Mouse (Mus musculus) testis, postnatal 10 days (tissue): ENCODE results near the gene Tada1.

Experiments used
- DNase-seq: peaks from one replicate; pipeline ENCODE4 v3.0.0; 2021; ENCODE audit warnings: low spot score

Gene Tada1

GRCm38 (mm10) chr1:166379013-166379629, at the start of gene Tada1:
Gene Tada1, plus strand, starts transcription at chr1:166379097.
- peak; percentile 94 for DNase-seq

- DNase-seq = no peak
Observed at GRCm38 (mm10) chr1:166330752-166331151, 48.1 kb upstream of the Tada1 start.

- no peak for DNase-seq
Observed at GRCm38 (mm10) chr1:166339110-166339509, 39.8 kb upstream of the Tada1 start.

GRCm38 (mm10) chr1:166342060-166342459, 36.8 kb upstream of the Tada1 start:
- DNase-seq = no peak

GRCm38 (mm10) chr1:166342539-166342938, 36.4 kb upstream of the Tada1 start:
- no peak for DNase-seq

- DNase-seq = no peak
Observed at GRCm38 (mm10) chr1:166343586-166343985, 35.3 kb upstream of the Tada1 start.

GRCm38 (mm10) chr1:166344300-166345077, 34.4 kb upstream of the Tada1 start:
- DNase-seq = no peak

GRCm38 (mm10) chr1:166345602-166346001, 33.3 kb upstream of the Tada1 start:
- DNase-seq = no peak

GRCm38 (mm10) chr1:166346906-166347305, 32.0 kb upstream of the Tada1 start:
- no peak for DNase-seq

GRCm38 (mm10) chr1:166349341-166349740, 29.6 kb upstream of the Tada1 start:
- no peak for DNase-seq

- DNase-seq = no peak
Observed at GRCm38 (mm10) chr1:166349751-166350150, 29.1 kb upstream of the Tada1 start.

- peak; percentile 95 for DNase-seq
Observed at GRCm38 (mm10) chr1:166360157-166360855, 18.6 kb upstream of the Tada1 start.

- no peak for DNase-seq
Observed at GRCm38 (mm10) chr1:166360896-166361295, 18.0 kb upstream of the Tada1 start.

- no peak for DNase-seq
Observed at GRCm38 (mm10) chr1:166361842-166362241, 17.1 kb upstream of the Tada1 start.

- DNase-seq = no peak
Observed at GRCm38 (mm10) chr1:166362659-166363058, 16.2 kb upstream of the Tada1 start.

- no peak for DNase-seq
Observed at GRCm38 (mm10) chr1:166363122-166363521, 15.8 kb upstream of the Tada1 start.

GRCm38 (mm10) chr1:166377171-166377570, 1.7 kb upstream of the Tada1 start:
- DNase-seq = no peak

- DNase-seq = no peak
Observed at GRCm38 (mm10) chr1:166378431-166379012, 375 bp upstream of the Tada1 start.

- DNase-seq = peak; percentile 64
Observed at GRCm38 (mm10) chr1:166379630-166380231, 834 bp downstream of the Tada1 start.

- DNase-seq = no peak
Observed at GRCm38 (mm10) chr1:166381336-166381735, 2.4 kb downstream of the Tada1 start.

- no peak for DNase-seq
Observed at GRCm38 (mm10) chr1:166381821-166382220, 2.9 kb downstream of the Tada1 start.

- no peak for DNase-seq
Observed at GRCm38 (mm10) chr1:166382626-166383025, 3.7 kb downstream of the Tada1 start.
